Mouse (Mus musculus) urinary bladder, postnatal 4 days (tissue): ENCODE results near the gene Rps24.

Experiments
- DNase-seq, 2 experiments: peaks; one replicate each; pipeline ENCODE4 v3.0.0; 2021 to 2022; ENCODE audit warnings: low spot score in 2 of 2

Rps24 gene

DNA sequence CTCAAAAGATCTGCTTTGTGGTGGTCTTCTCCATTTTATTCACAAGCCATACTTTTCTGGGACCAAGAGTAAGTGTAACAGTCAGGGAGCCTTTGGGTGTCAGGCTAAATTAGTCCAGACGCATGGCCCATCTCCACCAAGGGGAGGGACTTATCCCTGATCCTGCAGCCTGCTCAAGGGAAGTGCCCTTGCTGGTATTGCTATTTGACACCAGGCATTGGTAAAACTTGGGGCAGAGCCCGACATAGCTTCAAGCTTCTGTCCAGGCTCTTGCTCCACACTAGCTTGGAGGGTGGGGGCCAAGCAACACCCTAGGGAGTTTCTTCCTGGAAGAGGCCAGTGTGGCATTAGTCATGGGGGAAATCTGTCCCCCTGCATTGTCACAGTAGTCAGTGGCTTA, 23.8 kb downstream of the Rps24 start:
- no peak for DNase-seq

DNA sequence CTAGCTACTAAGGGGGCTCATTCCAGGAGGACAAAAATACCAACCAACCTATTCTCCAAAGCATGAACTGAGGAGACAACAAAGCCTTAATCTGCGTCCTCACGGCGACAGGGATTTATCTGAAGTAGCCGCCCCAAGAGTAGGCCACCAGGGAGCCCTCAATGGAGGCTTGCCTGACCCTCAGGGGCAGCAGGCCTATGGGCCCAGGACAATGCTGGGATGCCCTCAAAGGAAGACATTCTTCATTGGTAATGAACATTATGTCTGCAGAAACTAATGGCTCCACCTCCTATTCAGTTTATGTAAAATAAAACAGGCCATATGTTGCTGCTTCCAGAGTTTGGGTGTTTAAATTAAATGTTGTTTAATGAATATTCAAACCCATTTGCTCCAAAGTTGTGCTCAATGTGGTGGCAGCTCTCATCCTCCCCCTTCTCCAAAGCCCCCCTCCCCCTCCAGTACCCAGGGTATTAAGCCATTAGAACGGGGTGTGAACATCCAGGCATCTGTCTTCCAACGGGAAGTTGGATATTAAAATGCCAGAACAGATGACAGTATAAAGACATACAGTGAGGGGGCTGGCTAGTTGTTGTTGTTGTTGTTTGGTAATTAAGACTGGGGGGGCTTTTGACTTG, 25.7 kb downstream of the Rps24 start:
- no peak for DNase-seq

DNA sequence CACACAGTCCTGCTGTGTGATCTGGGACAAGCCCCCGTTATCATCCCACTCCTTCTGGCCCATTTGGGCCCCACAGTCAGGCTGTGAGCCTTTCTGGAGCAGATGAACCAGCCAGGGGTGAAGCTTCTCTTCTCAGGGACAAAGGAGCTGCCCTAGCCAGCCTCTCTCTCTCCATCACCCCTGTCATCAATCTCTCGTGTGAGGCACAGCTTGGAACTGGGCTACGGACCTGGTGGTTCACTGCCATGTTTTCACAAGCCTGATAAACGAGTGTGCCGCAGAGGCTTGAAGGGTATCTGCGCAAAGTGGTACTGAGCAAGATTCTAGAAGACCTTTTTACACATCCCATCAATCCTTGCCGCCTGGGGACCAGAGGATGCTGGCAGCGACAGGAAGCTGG, 34.7 kb downstream of the Rps24 start:
- DNase-seq = no peak

DNA sequence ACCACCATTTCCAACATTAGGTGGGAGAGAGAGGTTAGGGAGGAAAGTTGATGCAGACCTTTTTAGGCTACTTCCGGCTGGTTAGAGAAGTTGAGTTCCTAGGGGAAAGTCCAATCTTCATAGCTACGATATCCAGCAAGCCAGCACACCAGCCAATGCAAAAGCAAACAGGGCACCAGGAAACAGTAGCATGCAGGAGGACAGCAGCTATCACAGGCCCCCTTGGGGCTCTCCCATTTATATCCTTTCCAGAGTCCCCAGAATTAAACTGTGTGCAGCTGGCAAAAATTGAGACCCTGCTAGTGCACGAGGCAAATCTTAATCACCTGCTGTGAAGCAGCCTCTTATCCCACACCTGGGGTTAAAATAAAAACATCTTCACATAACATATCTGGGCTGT, 38.2 kb downstream of the Rps24 start:
- no peak for DNase-seq

DNA sequence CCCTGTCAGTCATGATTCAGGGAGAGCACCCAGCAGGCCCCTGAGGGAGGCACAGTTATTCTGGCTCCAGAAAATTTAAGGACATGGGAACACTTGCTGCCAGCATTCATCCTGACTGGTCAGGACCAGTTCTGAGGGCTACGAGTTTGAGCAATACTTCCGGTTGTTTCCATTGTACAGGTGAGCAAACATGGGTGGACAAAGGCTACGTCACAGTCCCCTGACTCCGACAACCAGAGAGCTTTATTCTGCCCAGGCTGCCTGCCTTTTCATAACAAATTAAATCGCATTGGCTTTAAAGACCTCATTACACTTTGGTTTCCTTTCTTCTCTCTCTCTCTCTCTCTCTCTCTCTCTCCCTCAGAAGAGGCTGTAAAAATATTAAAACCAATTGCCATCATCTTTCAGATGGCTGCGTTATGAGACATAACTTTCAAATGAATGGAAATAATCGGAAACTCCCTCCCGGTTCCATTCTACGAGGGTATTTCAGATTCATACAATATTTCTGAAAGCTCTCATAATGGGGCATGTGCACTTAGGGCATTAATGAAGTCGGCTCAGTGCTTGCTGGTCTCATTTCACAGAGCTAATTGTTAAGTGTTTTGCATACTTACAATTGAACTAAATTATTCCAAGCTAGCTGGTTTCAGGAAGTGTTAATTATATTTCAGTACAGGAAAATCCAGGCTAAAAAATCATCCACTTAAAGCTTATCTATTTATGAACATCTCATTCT, 38.9 kb downstream of the Rps24 start:
- DNase-seq = no peak

DNA sequence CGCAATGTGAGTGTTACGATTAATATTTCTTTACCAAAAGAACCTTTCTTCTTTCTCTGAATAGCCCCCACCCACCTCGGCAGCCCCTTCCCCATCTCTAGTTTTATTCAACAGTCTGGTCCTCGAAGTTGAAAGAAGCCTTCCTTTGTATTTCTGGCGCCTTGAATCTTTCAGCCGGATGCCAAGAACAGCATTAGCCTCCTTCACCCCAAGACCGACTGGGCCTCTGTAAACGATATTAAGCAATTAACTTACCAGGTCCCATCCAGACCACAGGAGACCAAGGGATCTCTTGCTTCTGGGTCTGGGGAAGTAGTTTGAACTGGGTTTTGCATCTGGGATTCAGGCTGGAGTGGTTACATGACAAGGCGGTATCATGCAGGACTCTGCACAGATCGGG, 39.5 kb downstream of the Rps24 start:
- DNase-seq = no peak

DNA sequence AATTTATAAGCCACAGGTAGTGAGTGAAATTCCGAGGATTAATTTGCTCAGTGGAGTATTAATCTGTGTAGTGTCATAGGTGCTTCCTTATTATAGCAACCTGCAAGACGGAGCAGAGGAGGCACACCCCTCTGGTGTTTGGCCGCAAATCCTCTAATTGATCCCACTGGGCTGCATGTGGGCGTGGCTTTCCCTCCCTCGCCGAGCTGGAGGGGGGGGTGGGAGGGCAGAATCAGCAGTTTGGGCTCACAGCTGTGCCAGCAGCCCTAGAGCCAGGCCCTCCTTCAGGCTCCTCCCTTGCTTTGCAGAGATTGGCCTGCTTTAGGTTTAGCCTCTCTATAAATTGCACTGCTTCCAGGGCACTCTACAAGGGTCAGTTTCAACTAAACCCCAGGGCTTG, 43.3 kb downstream of the Rps24 start:
- no peak for DNase-seq

DNA sequence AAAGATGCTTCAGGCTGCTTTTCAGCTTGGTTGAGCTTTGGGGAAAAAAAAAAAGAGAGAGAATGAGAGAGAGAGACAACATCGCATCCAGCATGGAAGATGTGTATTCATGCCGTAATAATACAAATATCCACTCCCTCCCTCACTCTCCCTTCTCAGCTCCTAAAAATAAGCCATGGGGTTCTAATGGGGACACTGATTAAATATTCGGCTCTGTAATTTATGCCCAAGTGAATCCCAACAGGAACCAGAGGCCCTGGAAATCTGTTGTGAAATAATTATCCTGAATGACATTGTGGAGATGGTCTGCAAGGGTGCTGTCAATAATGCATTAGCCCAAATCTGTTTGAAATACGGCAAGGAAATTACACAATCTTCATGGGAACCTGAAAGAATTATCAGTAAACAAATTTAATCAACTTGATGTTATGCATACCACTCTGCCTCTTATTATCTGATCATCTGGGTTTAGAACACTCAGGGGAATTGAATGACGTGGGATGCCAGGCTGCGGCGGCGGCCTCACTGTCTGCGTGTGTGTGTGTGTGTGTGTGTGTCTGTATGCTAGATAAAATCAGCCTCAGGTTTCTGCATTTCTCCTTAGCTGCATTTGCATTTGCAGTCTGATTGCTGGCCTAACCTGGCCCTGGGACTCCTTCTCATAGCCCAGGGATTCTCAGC, 48.1 kb downstream of the Rps24 start:
- no peak for DNase-seq

DNA sequence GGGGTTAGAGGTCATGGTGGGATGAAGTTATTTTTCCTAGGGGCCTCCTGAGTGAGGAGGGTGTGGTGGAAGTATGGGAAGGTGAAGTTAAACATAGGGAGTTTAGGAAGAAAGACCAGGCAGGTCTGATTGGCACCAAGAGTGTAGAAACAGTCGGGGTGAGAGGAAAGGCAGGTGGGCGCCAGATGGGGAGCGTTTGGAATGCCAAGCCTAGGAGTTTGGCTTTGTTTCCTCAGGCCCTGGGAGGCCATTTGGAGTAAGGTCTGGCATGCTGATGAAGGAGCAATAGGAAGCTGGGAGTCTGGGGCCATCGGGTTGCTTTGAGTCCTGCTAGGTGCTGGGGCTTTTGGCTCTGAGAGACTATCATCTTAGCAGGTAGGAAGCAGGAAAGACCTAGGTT, 56.0 kb downstream of the Rps24 start:
- no peak for DNase-seq

DNA sequence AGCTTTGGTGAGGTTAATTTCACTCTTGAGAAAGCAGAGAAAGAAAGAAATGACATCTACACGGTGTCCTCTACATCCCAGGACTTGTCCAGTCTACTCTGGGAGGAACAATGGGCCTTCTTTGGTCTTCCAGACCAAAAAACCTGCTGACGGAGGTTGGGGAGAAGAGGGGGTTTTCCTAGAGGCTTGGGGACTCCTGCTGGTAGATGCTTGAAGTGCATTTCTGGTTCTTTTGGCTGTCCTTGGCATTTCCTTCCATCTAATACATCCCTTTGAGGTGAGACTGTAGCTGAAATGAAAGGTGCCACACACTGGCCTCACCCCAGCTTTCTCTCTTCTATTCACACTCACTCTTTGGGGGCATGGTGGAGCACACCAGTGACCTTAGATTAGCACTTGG, 57.1 kb downstream of the Rps24 start:
- no peak for DNase-seq
